ENCODE assay signal across 10 mouse cellular contexts in the genomic region with DNA sequence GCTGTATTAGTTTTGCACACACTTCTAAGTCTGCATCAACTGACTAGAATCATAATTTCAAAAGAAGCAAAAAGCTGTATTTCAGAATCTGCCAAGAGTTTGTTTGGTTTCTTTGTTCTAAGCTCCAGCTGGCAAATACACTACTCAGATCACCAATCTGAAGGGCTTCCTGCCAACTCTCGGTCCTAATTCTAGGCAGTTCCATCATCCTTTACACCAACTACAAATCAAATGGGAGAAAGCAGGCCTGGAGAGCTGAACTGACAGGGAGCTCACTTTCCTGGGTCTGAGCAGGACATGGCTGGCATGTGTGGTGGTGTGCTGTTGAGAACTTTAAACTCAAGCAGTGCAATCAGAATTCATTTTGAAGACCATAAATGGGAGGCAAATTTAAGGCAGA.
DNase-seq lines count a peak whose midpoint lies in the region; ATAC-seq and TF ChIP-seq lines count a peak whose summit lies in the region.
"Had no signal": no experiment of that assay in that cellular context is flagged by ENCODE, and none has a peak within 500 bp of the region (broad histone marks: within the 10 kb centered on the region; RNA-seq: fewer than 3 reads in every experiment).

No protein-coding gene starts in this region.

- no peak overlapping the region for H3K4me3 ChIP-seq in forebrain, postnatal 0 days (ENCODE audit: low read depth, low read length)
- no peak overlapping the region for H3K4me3 ChIP-seq in kidney, embryonic 15.5 days (replicated peaks)
- no peak overlapping the region for H3K4me3 ChIP-seq in limb, embryonic 13.5 days
- H3K4me3 ChIP-seq: stomach, embryonic 15.5 days had no signal

- no peaks in the 10 kb centered on the region for H3K36me3 ChIP-seq in forebrain, postnatal 0 days (ENCODE audit: insufficient read depth)
- peaks cover 4% of the 10 kb centered on the region; the same call in 1 of the 2 replicates for H3K36me3 ChIP-seq in kidney, embryonic 15.5 days
- H3K36me3 ChIP-seq in limb, embryonic 13.5 days, result no peaks in the 10 kb centered on the region
- H3K36me3 ChIP-seq: stomach, embryonic 15.5 days had no signal

- no peak for TF ChIP-seq CTCF in forebrain, postnatal 0 days (IDR thresholded peaks at IDR 0.05; ENCODE audit: low read depth)

- no peaks in the 10 kb centered on the region for H3K27me3 ChIP-seq in forebrain, postnatal 0 days (ENCODE audit: insufficient read depth, low read length)
- no peaks in the 10 kb centered on the region for H3K27me3 ChIP-seq in kidney, embryonic 15.5 days
- no peaks in the 10 kb centered on the region for H3K27me3 ChIP-seq in limb, embryonic 13.5 days
- H3K27me3 ChIP-seq: stomach, embryonic 15.5 days had no signal

- H3K4me1 ChIP-seq in forebrain, postnatal 0 days (ENCODE audit: insufficient read depth), result 0 out of 2 replicates have a peak, but pooled peaks cover 3% of the 10 kb centered on the region
- peaks cover 33% of the 10 kb centered on the region for H3K4me1 ChIP-seq in kidney, embryonic 15.5 days
- H3K4me1 ChIP-seq in limb, embryonic 13.5 days, result peaks cover 27% of the 10 kb centered on the region

- no peak overlapping the region for H3K4me2 ChIP-seq in forebrain, postnatal 0 days (ENCODE audit: low read depth)
- H3K4me2 ChIP-seq in kidney, embryonic 15.5 days, result no peak overlapping the region
- no peak overlapping the region for H3K4me2 ChIP-seq in limb, embryonic 13.5 days (replicated peaks)
- H3K4me2 ChIP-seq: stomach, embryonic 15.5 days had no signal

- H3K9ac ChIP-seq in forebrain, postnatal 0 days, result no peak overlapping the region
- H3K9ac ChIP-seq in kidney, embryonic 15.5 days, result no peak overlapping the region
- H3K9ac ChIP-seq in limb, embryonic 13.5 days, result no peak overlapping the region
- H3K9ac ChIP-seq: liver, embryonic 14.5 days; stomach, embryonic 15.5 days had no signal

- 5% methylated on average over 1 of the region's 1 CpGs for WGBS in forebrain, postnatal 0 days
- WGBS in kidney, embryonic 15.5 days, result 6% methylated on average over 1 of the region's 1 CpGs
- WGBS in limb, embryonic 13.5 days, result 15% methylated on average over 1 of the region's 1 CpGs

- no peak for DNase-seq in frontal cortex, postnatal 25 days (ENCODE audit: low spot score in 2 of 2)
- peak; percentile 79 for DNase-seq in NIH3T3 (ENCODE audit: low read depth)
- DNase-seq in forebrain, postnatal 0 days, result peak; percentile 65
- peak; percentile 87 for DNase-seq in telencephalon, adult 2 months (ENCODE audit: low read depth, low spot score)
- DNase-seq in yolk sac, embryonic 10.5 days (ENCODE audit: low spot score), result no peak

- H3K27ac ChIP-seq in forebrain, postnatal 0 days (ENCODE audit: low read depth, low read length), result 0 out of 2 replicates have a peak overlapping the region, but pooled peaks have one; percentile 16
- peak overlapping the region; percentile 34 for H3K27ac ChIP-seq in kidney, embryonic 15.5 days
- peak overlapping the region; percentile 39; the same call in 1 of the 2 replicates for H3K27ac ChIP-seq in limb, embryonic 13.5 days
- H3K27ac ChIP-seq: liver, embryonic 14.5 days; stomach, embryonic 15.5 days had no signal

- peak; percentile 49; the same call in 1 of the 2 replicates for ATAC-seq in frontal cortex, adult (ENCODE audit: low TSS enrichment)
- peak; percentile 62 for ATAC-seq in forebrain, postnatal 0 days
- no peak for ATAC-seq in kidney, embryonic 15.5 days (replicated peaks; ENCODE audit: low FRiP score)
- ATAC-seq in limb, embryonic 13.5 days (ENCODE audit: low FRiP score, low read depth), result no peak

- H3K9me3 ChIP-seq in forebrain, postnatal 0 days (ENCODE audit: low read length), result no peaks in the 10 kb centered on the region
- H3K9me3 ChIP-seq in kidney, embryonic 15.5 days (replicated peaks), result no peaks in the 10 kb centered on the region
- no peaks in the 10 kb centered on the region for H3K9me3 ChIP-seq in limb, embryonic 13.5 days
- H3K9me3 ChIP-seq: stomach, embryonic 15.5 days had no signal

Comparison
In these comparisons a context has a peak if more than half of its experiments do, and no peak if none do; other contexts are left out.
1. ATAC-seq: peak in frontal cortex, adult (single experiment) and forebrain, postnatal 0 days (single experiment); none in kidney, embryonic 15.5 days (single experiment) and limb, embryonic 13.5 days (single experiment).
2. DNase-seq: peak in NIH3T3 (single experiment), forebrain, postnatal 0 days (single experiment) and telencephalon, adult 2 months (single experiment); none in frontal cortex, postnatal 25 days (0 of 2) and yolk sac, embryonic 10.5 days (single experiment).
3. Peak in every context shown above with its lines, with median percentiles within 50 percentile points of each other: H3K27ac ChIP-seq.